In the genomic region with DNA sequence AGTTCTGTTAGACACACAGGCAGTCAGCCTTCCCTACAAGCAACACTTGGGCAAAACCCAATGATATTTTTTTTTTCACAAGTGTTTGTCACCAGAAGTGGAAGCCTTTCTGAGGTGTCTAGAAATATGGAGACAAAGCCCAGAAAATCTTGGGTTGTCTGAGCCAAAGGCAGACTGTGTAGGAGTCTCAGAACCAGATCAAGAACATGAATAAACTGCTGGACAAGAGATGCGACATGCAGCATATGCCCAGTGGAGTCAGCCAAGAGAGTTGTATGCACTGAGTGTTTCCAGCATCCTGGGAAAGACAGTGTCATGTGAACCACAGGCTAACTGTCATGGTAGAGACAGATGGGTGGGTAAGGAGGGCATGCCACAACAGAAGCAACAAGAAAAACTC, we compare ENCODE assay signal across 33 mouse cellular contexts. TPM values are rescaled to one million over a fixed set of nuclear protein-coding genes. Genes with fewer than 3 reads are reported as not detected.
DNase-seq lines count a peak whose midpoint lies in the region; ATAC-seq lines count a peak whose summit lies in the region.
"Had no signal": no experiment of that assay in that cellular context is flagged by ENCODE, and none has a peak within 500 bp of the region (broad histone marks: within the 10 kb centered on the region; RNA-seq: fewer than 3 reads in every experiment).

No protein-coding gene starts in this region.

- no peak overlapping the region for H3K4me3 ChIP-seq in neural tube, embryonic 15.5 days (replicated peaks)
- H3K4me3 ChIP-seq: hindbrain, embryonic 15.5 days; limb, embryonic 13.5 days; liver, embryonic 13.5 days; megakaryocyte, embryonic 14.5 days had no signal

- H3K27me3 ChIP-seq in neural tube, embryonic 15.5 days (replicated peaks), result no peaks in the 10 kb centered on the region
- H3K27me3 ChIP-seq: limb, embryonic 13.5 days; liver, embryonic 13.5 days; megakaryocyte, embryonic 14.5 days had no signal

- no peak overlapping the region for H3K9ac ChIP-seq in neural tube, embryonic 15.5 days (replicated peaks)
- H3K9ac ChIP-seq: hindbrain, embryonic 15.5 days; limb, embryonic 13.5 days; liver, embryonic 13.5 days had no signal

- no peak overlapping the region for H3K27ac ChIP-seq in neural tube, embryonic 15.5 days (replicated peaks)
- H3K27ac ChIP-seq: hindbrain, embryonic 15.5 days; limb, embryonic 13.5 days; liver, embryonic 13.5 days had no signal

- H3K9me3 ChIP-seq in neural tube, embryonic 15.5 days (replicated peaks), result no peaks in the 10 kb centered on the region
- H3K9me3 ChIP-seq: hindbrain, embryonic 15.5 days; limb, embryonic 13.5 days; liver, embryonic 13.5 days had no signal

- H3K36me3 ChIP-seq in neural tube, embryonic 15.5 days, result no peaks in the 10 kb centered on the region
- H3K36me3 ChIP-seq: hindbrain, embryonic 15.5 days; limb, embryonic 13.5 days; liver, embryonic 13.5 days had no signal

- no peak overlapping the region for H3K4me2 ChIP-seq in neural tube, embryonic 15.5 days
- H3K4me2 ChIP-seq: heart, embryonic 11.5 days; hindbrain, embryonic 15.5 days; limb, embryonic 13.5 days; liver, embryonic 13.5 days had no signal

- ATAC-seq in neural tube, embryonic 15.5 days (ENCODE audit: low FRiP score), result no peak
- ATAC-seq: activated CD4-positive, CD25-positive, alpha-beta regulatory T cell, adult 4 months; forebrain, embryonic 14.5 days; intestine, embryonic 16.5 days had no signal

- WGBS in neural tube, embryonic 15.5 days, result 89% methylated on average over 1 of the region's 1 CpGs

- H3K4me1 ChIP-seq in neural tube, embryonic 15.5 days, result no peaks in the 10 kb centered on the region
- H3K4me1 ChIP-seq: hindbrain, embryonic 15.5 days; limb, embryonic 13.5 days; liver, embryonic 13.5 days; megakaryocyte, embryonic 14.5 days had no signal

- intact Hi-C loops in left cerebral cortex, postnatal 10 days (cut with DNase I), result no loop called here
- intact Hi-C loops in left cerebral cortex, postnatal 14 days (cut with DNase I), result no loop called here

- DNase-seq in left cerebral cortex, adult 11 months (ENCODE audit: low spot score), result peak; percentile 46
- DNase-seq in left cerebral cortex, postnatal 10 days (ENCODE audit: extremely low spot score in 1 of 2, low spot score in 2 of 2), result no peak
- peak; percentile 58 to 70 for DNase-seq in frontal cortex, adult 2 months (ENCODE audit: extremely low spot score in 1 of 2, low spot score in 1 of 2)
- DNase-seq in left cerebral cortex, postnatal 14 days (ENCODE audit: low spot score in 2 of 2), result peak; percentile 18 to 66
- DNase-seq in telencephalon, adult 2 months (ENCODE audit: low read depth, low spot score), result peak; percentile 82
- no peak for DNase-seq in cerebellum, adult 18-20 months
- DNase-seq: adrenal gland, adult 8-10 months; cerebellum, adult 8-10 months; kidney, adult 9 months; kidney, postnatal 14 days; layer of hippocampus, postnatal 36 days; liver, embryonic 13.5 days; lung, adult 2 months; lung, postnatal 14 days; midbrain, embryonic 14.5 days; thymus, postnatal 14 days had no signal

RNA-seq across cellular contexts. Expression of gene Vstm2b, which starts 41.2 kb away (rescaled TPM):
- 10 to 100 TPM; 67.4 to 76.1 TPM for total RNA-seq in left cerebral cortex, postnatal 10 days (2021)
- 71.2 and 96.9 TPM in 2 replicates for polyA plus RNA-seq in frontal cortex, adult 2 months (2012; rRNA removed)
- 10 to 100 TPM; 66.0 to 67.4 TPM for total RNA-seq in left cerebral cortex, postnatal 14 days (2021)
- polyA plus RNA-seq in neural tube, embryonic 15.5 days (2015; fragmentation: Nextera tagmentation; extraction: Ambion mirVana), result 27.2 and 38.3 TPM in 2 replicates
- total RNA-seq: hematopoietic stem cell, adult 5-6 weeks; MEL had no signal
- polyA plus RNA-seq: activated CD4-positive, CD25-positive, alpha-beta regulatory T cell, adult 4 months; C2C12; liver, embryonic 13.5 days had no signal

RNA-seq across cellular contexts. Expression of gene 4930433I11Rik, which starts 48.0 kb away (rescaled TPM):
- total RNA-seq in left cerebral cortex, postnatal 10 days (2021), result not detected
- polyA plus RNA-seq in frontal cortex, adult 2 months (2012; rRNA removed), result not detected in 2 replicates
- not detected for total RNA-seq in left cerebral cortex, postnatal 14 days (2021)
- polyA plus RNA-seq in neural tube, embryonic 15.5 days (2015; fragmentation: Nextera tagmentation; extraction: Ambion mirVana), result not detected in 2 replicates
- total RNA-seq: adrenal gland, adult 8-10 months; gastrocnemius, adult 8-10 months; hematopoietic stem cell, adult 5-6 weeks; layer of hippocampus, adult 18-20 months; layer of hippocampus, postnatal 36 days; MEL had no signal
- polyA plus RNA-seq: activated CD4-positive, CD25-positive, alpha-beta regulatory T cell, adult 4 months; C2C12; embryonic facial prominence, embryonic 14.5 days; forebrain, embryonic 14.5 days; heart, embryonic 11.5 days; heart, postnatal 0 days; hindbrain, embryonic 15.5 days; intestine, embryonic 16.5 days; limb, embryonic 13.5 days; liver, embryonic 13.5 days; lung, adult 2 months; midbrain, embryonic 14.5 days; neural tube, embryonic 11.5 days; spleen, adult 2 months had no signal

Comparison
In these comparisons a context has a peak if more than half of its experiments do, and no peak if none do; other contexts are left out.
1. DNase-seq: peak in left cerebral cortex, adult 11 months (single experiment), frontal cortex, adult 2 months (2 of 2), left cerebral cortex, postnatal 14 days (2 of 2) and telencephalon, adult 2 months (single experiment); none in left cerebral cortex, postnatal 10 days (0 of 2) and cerebellum, adult 18-20 months (0 of 2).